Mouse (Mus musculus) cerebellum, postnatal 4 days (tissue): ENCODE data around the gene Ntsr1.

Source experiments
- DNase-seq, 2 experiments: peaks; one replicate each; pipeline ENCODE4 v3.0.0; 2022; ENCODE audit warnings: low spot score in 2 of 2, mixed read lengths in 1 of 2

Ntsr1 gene

DNA sequence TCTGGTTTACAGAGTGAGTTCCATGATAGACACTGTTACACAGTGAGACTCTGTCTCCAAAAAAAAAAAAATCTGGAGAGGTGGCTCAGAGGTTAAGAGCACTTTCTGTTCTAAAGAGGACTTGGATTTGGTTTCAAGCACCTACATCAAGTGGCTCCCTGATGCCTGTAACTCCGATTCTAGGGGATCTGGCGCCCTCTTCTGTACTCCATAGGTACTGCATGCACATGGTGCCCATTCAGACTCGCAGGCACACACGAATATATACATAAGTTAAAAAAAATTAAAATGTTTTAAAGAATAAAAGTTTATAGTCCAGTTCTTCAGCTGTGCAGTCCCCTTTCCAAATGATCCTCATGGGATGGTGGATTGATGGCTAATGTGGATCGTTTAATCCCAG, 60.5 kb downstream of the Ntsr1 start:
- DNase-seq = no peak

- no peak for DNase-seq
Measured at GRCm38 (mm10) chr2:180562146-180562545, 62.4 kb downstream of the Ntsr1 start.

DNA sequence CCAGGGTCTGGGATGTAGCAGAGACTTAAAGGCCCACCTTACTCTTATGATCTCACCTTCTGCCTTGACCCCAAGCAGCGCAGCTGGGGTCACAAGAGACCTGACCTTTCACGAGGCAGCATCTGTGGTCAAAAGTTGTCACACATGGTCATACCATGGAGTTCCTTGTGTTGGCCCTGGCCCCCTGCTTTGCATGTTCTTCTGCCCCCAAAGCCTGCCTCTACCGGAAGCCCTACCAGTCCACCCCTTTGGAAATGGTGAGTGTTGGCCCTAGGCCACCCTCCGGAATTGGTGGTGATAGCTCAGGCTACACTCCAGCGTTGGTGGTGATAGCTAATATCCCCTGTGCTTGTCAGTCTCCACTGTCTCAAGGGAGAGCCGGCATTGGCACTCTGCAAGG, 63.5 kb downstream of the Ntsr1 start:
- no peak for DNase-seq

- DNase-seq = no peak
Measured at GRCm38 (mm10) chr2:180563841-180564240, 64.1 kb downstream of the Ntsr1 start.

DNA sequence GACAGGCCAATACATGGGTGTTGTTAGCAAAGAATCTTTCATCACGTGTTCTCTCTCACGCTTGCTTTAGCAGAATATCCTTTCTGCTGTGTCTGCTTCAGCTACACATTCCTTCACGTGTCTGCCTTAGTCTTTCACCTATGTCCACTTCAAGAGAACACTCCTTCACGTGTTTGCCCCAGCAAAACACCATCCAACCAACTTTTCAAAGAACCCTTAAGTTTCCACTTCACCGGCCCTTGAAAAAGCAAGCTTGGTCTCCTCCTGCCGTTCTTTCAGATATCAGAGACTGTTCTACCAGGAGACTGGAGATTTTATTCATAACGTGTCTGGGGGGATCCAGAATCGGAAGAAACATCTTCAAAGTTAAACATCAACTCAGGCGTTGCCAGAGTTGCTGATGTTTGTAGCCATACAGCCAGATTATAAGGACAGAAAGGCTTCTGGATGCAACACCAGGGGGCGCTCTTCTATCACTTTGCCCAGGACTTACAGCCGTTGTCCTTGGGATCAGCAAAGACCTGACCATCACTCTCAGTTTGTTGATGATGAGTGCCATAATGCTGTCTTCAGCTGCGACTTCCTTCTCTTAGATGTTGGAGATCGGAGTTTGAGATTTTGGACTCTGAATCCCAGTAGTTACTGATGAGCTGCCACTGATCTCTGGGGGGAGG, 66.6 kb downstream of the Ntsr1 start:
- DNase-seq = peak in 1 of 2 experiments; percentile 46

DNA sequence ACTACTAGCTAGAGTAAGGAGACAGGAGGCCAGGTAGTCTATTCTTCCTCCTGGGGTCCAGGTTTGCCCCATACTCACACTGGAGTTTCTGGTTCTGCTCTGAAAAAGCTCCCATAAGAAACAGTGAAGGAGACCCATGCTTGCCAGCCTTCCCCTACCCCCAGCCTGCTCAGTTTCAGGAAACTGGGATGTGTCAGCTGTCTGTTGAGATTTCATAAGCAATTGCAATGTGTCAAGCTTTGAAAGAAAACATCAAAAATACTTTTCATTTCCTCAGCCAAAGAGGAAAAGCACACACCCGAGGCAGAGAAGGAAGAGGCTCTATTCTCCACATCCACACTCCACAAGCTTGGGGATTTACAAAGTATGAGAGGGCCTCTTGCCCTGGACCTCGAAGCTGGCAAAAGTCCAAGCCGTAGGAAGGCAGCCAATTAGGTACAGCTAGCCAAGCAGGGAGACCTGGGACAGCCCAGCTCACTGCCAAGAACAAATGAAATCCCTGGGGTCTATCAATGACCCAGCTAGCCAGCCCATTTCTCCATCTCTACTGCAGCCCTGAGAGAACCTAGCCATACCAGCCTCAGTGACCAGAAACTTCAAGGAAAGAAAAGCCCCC, 69.4 kb downstream of the Ntsr1 start:
- peak in 1 of 2 experiments; percentile 67 for DNase-seq

GRCm38 (mm10) chr2:180576482-180576881, 76.7 kb downstream of the Ntsr1 start:
- no peak for DNase-seq

- DNase-seq = peak; percentile 67 to 80
Measured at GRCm38 (mm10) chr2:180578686-180579085, 78.9 kb downstream of the Ntsr1 start.

DNA sequence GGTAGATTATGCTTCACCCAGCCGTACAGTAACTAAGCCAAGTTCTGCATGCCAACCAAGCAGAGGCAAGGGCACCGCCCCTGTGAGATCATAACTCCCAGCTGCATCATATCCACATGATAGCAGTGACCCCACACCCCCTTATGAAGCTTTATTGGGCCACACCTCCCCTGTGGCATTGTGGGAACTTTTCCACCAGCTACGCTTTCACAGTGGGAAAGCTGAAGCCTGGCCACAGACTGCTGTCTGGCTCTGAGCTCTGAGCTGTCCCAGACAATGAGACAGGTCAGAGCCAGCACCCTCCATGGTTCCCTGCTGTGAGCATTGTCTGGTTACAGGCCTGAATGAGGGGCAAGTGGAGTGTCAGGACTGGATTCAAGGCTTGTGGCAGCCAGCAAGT, 81.2 kb downstream of the Ntsr1 start, which contains the start of gene Mrgbp:
Gene Mrgbp (plus strand): TSS at position 303 of the 400 bp plus-strand sequence.
- DNase-seq = no peak

GRCm38 (mm10) chr2:180582481-180583153, 82.8 kb downstream of the Ntsr1 start:
- DNase-seq = peak; percentile 99

DNA sequence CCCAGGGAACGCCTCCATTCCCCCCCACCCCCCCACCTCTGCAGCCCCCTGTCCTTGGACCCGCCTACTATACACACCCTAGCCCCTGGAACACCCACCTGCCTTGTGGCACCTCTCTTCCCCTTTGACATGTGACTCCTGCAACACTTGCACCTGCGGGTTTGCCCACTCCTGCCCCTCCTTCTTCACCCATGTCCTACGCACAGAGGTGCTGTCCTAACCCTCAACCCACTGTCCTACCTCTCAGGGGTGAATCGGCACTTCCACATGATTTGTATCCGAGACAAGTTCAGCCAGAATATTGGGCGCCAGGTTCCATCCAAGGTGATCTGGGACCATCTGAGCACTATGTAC, 83.4 kb downstream of the Ntsr1 start:
- no peak for DNase-seq

DNA sequence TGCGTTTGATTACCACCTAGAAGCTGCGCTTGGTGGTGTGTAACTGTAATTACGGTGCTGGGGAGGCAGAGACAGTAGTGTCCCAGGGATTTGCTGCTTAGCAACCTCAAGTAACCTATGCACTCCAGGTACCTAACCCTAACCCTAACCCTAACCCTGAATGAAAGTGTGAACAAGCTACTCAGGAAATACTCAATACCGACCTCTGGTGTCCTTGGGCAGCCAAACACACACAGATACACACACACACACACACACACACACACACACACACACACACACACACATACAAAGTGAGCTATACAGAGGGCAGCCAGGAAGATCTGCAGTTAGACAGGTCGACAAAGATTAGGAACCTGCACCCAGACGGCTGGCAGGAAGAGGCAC, 89.0 kb downstream of the Ntsr1 start:
- DNase-seq = no peak

DNA sequence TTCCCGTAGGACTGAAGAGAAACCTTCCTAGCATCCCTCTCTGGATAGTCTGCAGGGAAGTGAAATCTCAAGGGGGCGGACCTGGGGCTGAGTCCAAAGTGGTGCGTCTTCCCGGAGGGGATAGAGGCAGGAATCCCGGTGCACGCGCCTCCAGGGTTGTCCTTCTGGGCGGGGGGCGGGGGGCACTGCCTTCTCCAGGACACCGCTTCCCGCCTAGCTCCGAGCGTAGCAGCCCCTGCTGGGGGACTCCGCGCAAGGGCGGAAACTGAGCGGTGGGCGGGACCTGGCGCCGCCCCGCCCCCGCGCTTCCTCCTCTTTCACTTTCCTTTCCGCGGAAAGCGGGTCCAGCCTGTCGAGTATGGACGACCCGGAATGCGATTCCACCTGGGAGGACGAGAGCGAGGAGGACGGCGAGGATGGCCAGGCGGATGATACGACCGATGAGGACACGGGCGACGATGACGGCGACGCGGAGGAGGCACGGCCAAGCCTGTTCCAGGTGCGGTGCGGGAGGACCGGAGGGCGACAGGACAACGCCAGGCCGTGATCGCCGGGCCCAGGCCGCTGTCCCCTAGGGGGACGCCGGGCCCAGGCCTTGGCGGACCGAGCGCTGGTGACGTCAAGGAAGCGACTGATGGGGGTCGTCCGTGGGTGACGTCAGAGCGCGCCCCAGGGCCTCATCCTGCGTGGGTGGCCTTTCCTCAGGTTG, 89.5 kb downstream of the Ntsr1 start, which contains the start of gene Ogfr:
Gene Ogfr (plus strand): TSS at position 123 of the 709 bp plus-strand sequence.
- DNase-seq = peak; percentile 70 to 82
